Comparison of ENCODE assay signal across 50 mouse cellular contexts in the genomic region with DNA sequence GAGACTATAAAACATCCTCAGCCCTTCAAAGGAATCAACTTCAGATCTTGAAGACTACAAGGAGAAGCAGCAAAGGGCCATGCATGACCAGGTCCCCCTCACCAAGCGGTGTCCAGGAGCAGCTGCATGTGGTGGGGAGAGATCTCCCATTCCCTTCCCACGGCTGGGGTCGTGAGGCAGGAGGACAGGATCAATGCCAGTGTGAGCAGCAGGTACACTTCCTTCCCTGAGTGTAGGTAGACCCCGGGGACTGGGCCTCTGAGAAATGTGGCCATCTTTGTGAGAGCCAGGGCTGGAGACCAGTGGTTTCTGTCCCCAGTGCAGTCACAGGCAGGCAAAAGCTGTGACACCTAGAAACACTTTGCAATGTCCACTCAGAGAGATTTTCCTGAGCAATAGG. TPM values are rescaled to one million over a fixed set of nuclear protein-coding genes. Genes with fewer than 3 reads are reported as not detected.
"Had no signal": no experiment of that assay in that cellular context is flagged by ENCODE, and none has a peak within 500 bp of the region (broad histone marks: within the 10 kb centered on the region; RNA-seq: fewer than 3 reads in every experiment).

No protein-coding gene starts in this region.

- H3K9ac ChIP-seq: heart, embryonic 12.5 days; heart, embryonic 13.5 days; heart, embryonic 15.5 days; hindbrain, embryonic 12.5 days; hindbrain, embryonic 13.5 days; hindbrain, embryonic 14.5 days; hindbrain, embryonic 15.5 days; intestine, embryonic 15.5 days; kidney, embryonic 15.5 days had no signal

- H3K4me3 ChIP-seq: heart, embryonic 10.5 days; heart, embryonic 12.5 days; heart, embryonic 13.5 days; heart, embryonic 15.5 days; hindbrain, embryonic 10.5 days; hindbrain, embryonic 12.5 days; hindbrain, embryonic 13.5 days; hindbrain, embryonic 15.5 days; intestine, embryonic 15.5 days; kidney, embryonic 15.5 days; layer of hippocampus, adult 2 months; left cerebral cortex, adult 2 months had no signal

- DNase-seq: heart, postnatal 10 days; heart, postnatal 14 days; heart, postnatal 36 days; heart, postnatal 4 days; kidney, adult 11 months; kidney, adult 2 months; kidney, adult 8-10 months; kidney, adult 9 months; kidney, postnatal 10 days; kidney, postnatal 14 days; kidney, postnatal 25 days; kidney, postnatal 36 days; kidney, postnatal 4 days; layer of hippocampus, adult 9-11 months; layer of hippocampus, postnatal 36 days had no signal

- H3K4me1 ChIP-seq: heart, embryonic 12.5 days; heart, embryonic 15.5 days; hindbrain, embryonic 10.5 days; hindbrain, embryonic 12.5 days; hindbrain, embryonic 13.5 days; hindbrain, embryonic 15.5 days; intestine, embryonic 15.5 days had no signal

- H3K36me3 ChIP-seq: heart, embryonic 10.5 days; heart, embryonic 12.5 days; heart, embryonic 13.5 days; heart, embryonic 15.5 days; hindbrain, embryonic 10.5 days; hindbrain, embryonic 12.5 days; hindbrain, embryonic 13.5 days; hindbrain, embryonic 15.5 days; intestine, embryonic 15.5 days; kidney, embryonic 15.5 days had no signal

- H3K27me3 ChIP-seq: heart, embryonic 15.5 days; hindbrain, embryonic 12.5 days; hindbrain, embryonic 13.5 days; hindbrain, embryonic 15.5 days; intestine, embryonic 15.5 days; kidney, embryonic 15.5 days had no signal

- H3K4me2 ChIP-seq: heart, embryonic 11.5 days; heart, embryonic 12.5 days; heart, embryonic 13.5 days; heart, embryonic 15.5 days; hindbrain, embryonic 12.5 days; hindbrain, embryonic 13.5 days; hindbrain, embryonic 14.5 days; hindbrain, embryonic 15.5 days; intestine, embryonic 15.5 days; kidney, embryonic 15.5 days had no signal

- ATAC-seq: hindbrain, embryonic 16.5 days; hindbrain, postnatal 0 days; inflammation-experienced regulatory T-cells, adult 6 months; intestine, embryonic 15.5 days; intestine, embryonic 16.5 days had no signal

- H3K9me3 ChIP-seq: heart, embryonic 10.5 days; heart, embryonic 12.5 days; heart, embryonic 13.5 days; heart, embryonic 15.5 days; hindbrain, embryonic 10.5 days; hindbrain, embryonic 12.5 days; hindbrain, embryonic 15.5 days; intestine, embryonic 15.5 days; kidney, embryonic 15.5 days had no signal

- H3K27ac ChIP-seq: heart, embryonic 10.5 days; heart, embryonic 13.5 days; heart, embryonic 15.5 days; hindbrain, embryonic 10.5 days; hindbrain, embryonic 12.5 days; hindbrain, embryonic 13.5 days; hindbrain, embryonic 14.5 days; hindbrain, embryonic 15.5 days; hindbrain, postnatal 0 days; intestine, embryonic 15.5 days; kidney, embryonic 15.5 days; kidney, postnatal 0 days; layer of hippocampus, adult 2 months; left cerebral cortex, adult 2 months had no signal

RNA-seq across cellular contexts. Expression of a gene that starts 21.8 kb away (rescaled TPM):
- total RNA-seq: heart, postnatal 10 days; heart, postnatal 14 days; heart, postnatal 25 days; heart, postnatal 36 days; heart, postnatal 4 days; hematopoietic stem cell, adult 5-6 weeks; hindbrain, postnatal 0 days; layer of hippocampus, adult 18-20 months; layer of hippocampus, adult 2 months; layer of hippocampus, adult 8-10 months; layer of hippocampus, postnatal 10 days; layer of hippocampus, postnatal 14 days; layer of hippocampus, postnatal 25 days; layer of hippocampus, postnatal 36 days; left cerebral cortex, adult 18-20 months; left cerebral cortex, adult 2 months; left cerebral cortex, adult 8-10 months had no signal
- polyA plus RNA-seq: heart, embryonic 10.5 days; heart, embryonic 11.5 days; heart, embryonic 12.5 days; heart, embryonic 13.5 days; heart, embryonic 14.5 days; heart, embryonic 15.5 days; heart, embryonic 16.5 days; heart, postnatal 0 days; hindbrain, embryonic 10.5 days; hindbrain, embryonic 11.5 days; hindbrain, embryonic 12.5 days; hindbrain, embryonic 13.5 days; hindbrain, postnatal 0 days; inflammation-experienced regulatory T-cells, adult 6 months; intestine, embryonic 15.5 days; intestine, embryonic 16.5 days; kidney, adult 2 months; kidney, embryonic 14.5 days; kidney, embryonic 15.5 days; kidney, embryonic 16.5 days; kidney, postnatal 0 days; large intestine, adult 2 months had no signal

RNA-seq across cellular contexts. Expression of a gene that starts 35.8 kb away (rescaled TPM):
- total RNA-seq: heart, postnatal 10 days; heart, postnatal 14 days; heart, postnatal 25 days; heart, postnatal 36 days; heart, postnatal 4 days; hematopoietic stem cell, adult 5-6 weeks; hindbrain, postnatal 0 days; layer of hippocampus, adult 18-20 months; layer of hippocampus, adult 2 months; layer of hippocampus, adult 8-10 months; layer of hippocampus, postnatal 10 days; layer of hippocampus, postnatal 14 days; layer of hippocampus, postnatal 25 days; layer of hippocampus, postnatal 36 days; left cerebral cortex, adult 18-20 months; left cerebral cortex, adult 2 months; left cerebral cortex, adult 8-10 months had no signal
- polyA plus RNA-seq: heart, embryonic 10.5 days; heart, embryonic 11.5 days; heart, embryonic 12.5 days; heart, embryonic 13.5 days; heart, embryonic 14.5 days; heart, embryonic 15.5 days; heart, embryonic 16.5 days; heart, postnatal 0 days; hindbrain, embryonic 10.5 days; hindbrain, embryonic 11.5 days; hindbrain, embryonic 12.5 days; hindbrain, embryonic 13.5 days; hindbrain, embryonic 14.5 days; hindbrain, embryonic 15.5 days; hindbrain, embryonic 16.5 days; hindbrain, postnatal 0 days; inflammation-experienced regulatory T-cells, adult 6 months; intestine, embryonic 15.5 days; intestine, embryonic 16.5 days; kidney, adult 2 months; kidney, embryonic 14.5 days; kidney, embryonic 15.5 days; kidney, embryonic 16.5 days; kidney, postnatal 0 days; large intestine, adult 2 months had no signal

RNA-seq across cellular contexts. Expression of a gene that starts 44.1 kb away (rescaled TPM):
- total RNA-seq: heart, postnatal 10 days; heart, postnatal 14 days; heart, postnatal 25 days; heart, postnatal 36 days; heart, postnatal 4 days; hematopoietic stem cell, adult 5-6 weeks; hindbrain, postnatal 0 days; layer of hippocampus, adult 18-20 months; layer of hippocampus, adult 2 months; layer of hippocampus, adult 8-10 months; layer of hippocampus, postnatal 10 days; layer of hippocampus, postnatal 14 days; layer of hippocampus, postnatal 25 days; layer of hippocampus, postnatal 36 days; left cerebral cortex, adult 18-20 months; left cerebral cortex, adult 2 months; left cerebral cortex, adult 8-10 months had no signal
- polyA plus RNA-seq: heart, embryonic 11.5 days; heart, embryonic 13.5 days; heart, embryonic 14.5 days; heart, embryonic 15.5 days; heart, embryonic 16.5 days; heart, postnatal 0 days; hindbrain, embryonic 10.5 days; hindbrain, embryonic 11.5 days; hindbrain, embryonic 12.5 days; hindbrain, embryonic 13.5 days; hindbrain, embryonic 14.5 days; hindbrain, embryonic 15.5 days; hindbrain, postnatal 0 days; inflammation-experienced regulatory T-cells, adult 6 months; intestine, embryonic 15.5 days; intestine, embryonic 16.5 days; kidney, adult 2 months; kidney, embryonic 14.5 days; kidney, embryonic 15.5 days; kidney, embryonic 16.5 days; kidney, postnatal 0 days; large intestine, adult 2 months had no signal
